Mouse (Mus musculus) liver, embryonic 15.5 days (tissue): ENCODE measurements around the gene Pik3c2b. TPM values are rescaled to one million over a fixed set of nuclear protein-coding genes. Genes with fewer than 3 reads are reported as not detected.

Source experiments
- ATAC-seq: fragments of 200-750 bp; cut with Nextera tagmentation; 2 replicates; pipeline ENCODE4 v1.8.0; 2017; ENCODE audit warnings: moderate number of reproducible peaks, mild to moderate bottlenecking, moderate library complexity; ENCODE audit not compliant: insufficient read depth
- H3K27ac ChIP-seq: fragments of 300-500 bp; sonication (generic); replicated peaks from 2 replicates; pipeline ENCODE4 v1.5.1; 2015; ENCODE audit warnings: mild to moderate bottlenecking, inconsistent platforms
- H3K27me3 ChIP-seq: fragments of 300-500 bp; sonication (generic); 2 replicates; pipeline ENCODE4 v1.6.1; 2015; ENCODE audit warnings: mild to moderate bottlenecking, inconsistent platforms
- H3K36me3 ChIP-seq: fragments of 300-500 bp; sonication (generic); replicated peaks from 2 replicates; pipeline ENCODE4 v1.6.1; 2015; ENCODE audit warnings: moderate library complexity, mild to moderate bottlenecking, inconsistent platforms
- H3K4me1 ChIP-seq: fragments of 300-500 bp; sonication (generic); replicated peaks from 2 replicates; pipeline ENCODE4 v1.6.1; 2015; ENCODE audit warnings: inconsistent platforms
- H3K4me2 ChIP-seq: fragments of 300-500 bp; sonication (generic); 2 replicates; pipeline ENCODE4 v1.6.1; 2015; ENCODE audit warnings: moderate library complexity, mild to moderate bottlenecking, inconsistent platforms
- H3K4me3 ChIP-seq: fragments of 300-500 bp; sonication (generic); replicated peaks from 2 replicates; pipeline ENCODE4 v1.5.1; 2015; ENCODE audit warnings: mild to moderate bottlenecking, inconsistent platforms
- H3K9ac ChIP-seq: fragments of 300-500 bp; sonication (generic); 2 replicates; pipeline ENCODE4 v1.6.1; 2015; ENCODE audit warnings: moderate library complexity, mild to moderate bottlenecking, inconsistent platforms
- H3K9me3 ChIP-seq: fragments of 300-500 bp; sonication (generic); replicated peaks from 2 replicates; pipeline ENCODE4 v1.6.1; 2016; ENCODE audit warnings: inconsistent platforms
- WGBS: fragments of 180-500 bp; shearing (Covaris S2); methylation state at CpG from one replicate; pipeline ENCODE4 v1.1.7; 2015; ENCODE audit warnings: mixed read lengths; ENCODE audit not compliant: insufficient replicate concordance; 5-methylcytosine and 5-hydroxymethylcytosine counted together
- polyA plus RNA-seq: library from polyadenylated mRNA; unstranded; fragments of >200 nt; fragmentation: Nextera tagmentation; extraction: Ambion mirVana; gene quantifications from 2 replicates; pipeline ENCODE4 v1.2.1, GENCODE M21; 2015

Gene Pik3c2b
- polyA plus RNA-seq, 1 experiment from 2014 or later, result 0.77 TPM

DNA sequence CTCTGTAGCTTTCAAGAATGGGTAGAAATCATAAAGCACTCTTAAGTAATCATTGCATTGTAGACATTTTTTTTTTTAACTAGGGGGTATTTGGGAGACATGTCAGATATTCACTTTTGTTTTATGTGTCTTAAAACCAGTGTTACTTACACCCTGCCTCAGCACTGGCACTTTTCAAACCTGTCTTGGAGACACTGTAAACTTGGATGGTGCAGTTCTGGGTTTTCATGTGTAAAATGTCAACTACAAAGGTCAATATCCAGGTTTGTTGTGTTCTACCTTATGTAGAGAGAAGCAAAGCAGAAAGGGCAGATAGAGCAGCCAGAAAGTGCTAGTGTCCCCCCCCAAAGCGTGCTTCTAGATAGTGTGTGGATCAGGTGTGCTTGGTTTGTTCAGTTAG lies 92.9 kb downstream of the Pik3c2b start:
- H3K27ac ChIP-seq, result no peak overlapping the region
- 90% methylated on average over 1 of the region's 1 CpGs for WGBS
- peaks cover 91% of the 10 kb centered on the region for H3K36me3 ChIP-seq

DNA sequence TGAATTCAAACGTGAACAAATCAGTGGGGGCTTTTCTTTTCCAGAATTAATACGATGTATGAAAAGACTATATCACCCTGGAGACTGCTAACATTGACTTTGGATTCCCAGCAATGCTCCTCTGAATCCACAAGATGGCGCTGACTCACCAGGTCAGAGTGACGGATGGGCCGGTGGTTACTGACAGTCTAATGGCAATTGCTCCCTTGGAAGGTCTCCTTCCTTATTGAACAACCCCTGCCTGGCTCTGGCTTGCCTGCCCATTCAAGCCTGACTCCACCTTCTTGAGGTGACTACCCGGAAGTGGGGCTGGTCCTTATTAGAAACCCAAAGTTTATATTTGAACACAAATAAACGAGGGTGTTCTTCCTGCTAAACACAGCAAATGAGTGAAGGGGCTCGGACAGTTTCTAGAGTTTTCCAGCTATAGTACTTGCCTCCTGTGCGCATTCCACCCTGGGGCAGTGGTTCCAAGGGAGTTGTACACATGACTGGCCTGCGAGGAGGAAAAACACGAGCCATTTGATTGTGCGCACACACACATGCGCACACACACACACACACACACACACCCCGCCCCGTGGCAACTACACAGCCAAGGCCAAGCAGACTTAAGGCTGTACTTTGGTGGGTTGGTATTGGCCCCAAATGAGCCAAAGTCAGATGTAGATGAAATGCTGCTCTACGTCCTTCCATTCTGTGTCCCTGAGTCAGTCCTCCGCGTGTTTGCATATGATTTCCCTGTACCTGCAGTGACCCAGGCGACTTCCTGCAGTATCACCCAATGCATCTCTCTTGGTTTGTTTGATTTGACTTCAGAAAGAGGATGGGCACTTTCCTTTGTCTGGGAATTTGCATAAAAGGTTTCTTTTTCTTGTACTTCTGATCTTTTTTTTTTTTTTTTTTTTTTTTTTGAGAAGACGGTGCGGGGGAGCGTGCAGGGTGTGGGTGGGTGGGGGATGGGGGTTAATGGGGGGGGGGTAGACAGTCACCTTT lies 100.8 kb downstream of the Pik3c2b start:
- ATAC-seq, result no peak
- H3K4me3 ChIP-seq, result no peak overlapping the region
- no peak overlapping the region for H3K9ac ChIP-seq
- no peaks in the 10 kb centered on the region for H3K27me3 ChIP-seq
- no peaks in the 10 kb centered on the region for H3K9me3 ChIP-seq
- no peak overlapping the region for H3K27ac ChIP-seq
- H3K4me2 ChIP-seq, result no peak overlapping the region
- H3K4me1 ChIP-seq, result no peaks in the 10 kb centered on the region
- WGBS, result 56% methylated on average over 22 of the region's 22 CpGs
- H3K36me3 ChIP-seq, result peaks cover 16% of the 10 kb centered on the region

More for the DNA sequence above, 92.9 kb downstream of the Pik3c2b start:
- H3K9me3 ChIP-seq, result no peaks in the 10 kb centered on the region
- no peak overlapping the region for H3K4me3 ChIP-seq
- no peaks in the 10 kb centered on the region for H3K27me3 ChIP-seq
- H3K9ac ChIP-seq, result no peak overlapping the region
- H3K4me1 ChIP-seq, result peaks cover 38% of the 10 kb centered on the region
- no peak for ATAC-seq
- no peak overlapping the region for H3K4me2 ChIP-seq

DNA sequence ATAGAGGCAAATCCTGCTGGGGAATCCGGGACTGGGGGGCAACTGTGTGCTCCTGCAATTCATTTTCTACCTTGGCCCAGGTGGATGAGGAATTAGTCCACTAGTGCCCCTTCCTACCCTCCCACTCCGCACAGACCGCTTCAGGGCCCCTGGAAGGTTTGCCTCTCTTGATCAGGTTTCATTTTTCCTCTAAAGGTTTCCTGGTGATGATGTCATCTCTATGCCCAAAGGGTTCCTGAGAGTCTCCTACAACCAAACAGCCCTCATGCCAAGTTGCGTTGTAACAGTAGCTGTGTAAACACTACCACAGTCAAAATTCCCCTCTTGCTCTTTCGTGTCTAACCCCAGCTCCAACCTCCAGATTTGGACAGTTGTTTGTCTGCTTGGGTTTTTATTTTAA lies 101.9 kb downstream of the Pik3c2b start:
- H3K27me3 ChIP-seq, result no peaks in the 10 kb centered on the region
- WGBS, result 75% methylated on average over 5 of the region's 5 CpGs
- H3K4me1 ChIP-seq, result no peaks in the 10 kb centered on the region
- H3K4me3 ChIP-seq, result no peak overlapping the region
- no peak for ATAC-seq
- H3K9me3 ChIP-seq, result no peaks in the 10 kb centered on the region
- no peak overlapping the region for H3K27ac ChIP-seq
- no peak overlapping the region for H3K9ac ChIP-seq
- H3K4me2 ChIP-seq, result no peak overlapping the region
- peaks cover 6% of the 10 kb centered on the region for H3K36me3 ChIP-seq

DNA sequence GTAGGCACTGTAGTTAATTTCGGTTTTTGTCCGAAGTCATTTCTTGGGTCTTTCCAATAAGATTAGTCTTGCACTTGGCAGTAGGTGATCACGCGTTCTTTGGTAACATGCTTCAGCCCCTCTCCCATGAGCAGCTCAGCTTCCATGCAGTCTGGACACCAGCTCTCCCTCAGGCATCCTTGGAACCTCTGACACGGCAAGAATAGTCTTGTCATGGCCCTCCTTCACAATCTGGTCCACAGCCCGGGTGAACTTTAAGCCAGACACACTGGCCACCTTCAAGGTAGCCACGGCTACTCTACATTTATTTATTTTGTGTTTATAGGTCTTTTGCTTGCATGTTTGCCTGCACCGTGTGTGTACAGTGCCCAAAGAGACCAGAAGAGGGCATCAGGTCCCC lies 102.7 kb downstream of the Pik3c2b start:
- Histone ChIP-seq H3K36me3 (no peaks in the 10 kb centered on the region), H3K9me3 (no peaks in the 10 kb centered on the region), H3K27me3 (no peaks in the 10 kb centered on the region), H3K27ac (no peak overlapping the region), H3K4me1 (no peaks in the 10 kb centered on the region), H3K4me3 (no peak overlapping the region), H3K4me2 (no peak overlapping the region), H3K9ac (no peak overlapping the region)
- no peak for ATAC-seq
- 74% methylated on average over 8 of the region's 8 CpGs for WGBS

DNA sequence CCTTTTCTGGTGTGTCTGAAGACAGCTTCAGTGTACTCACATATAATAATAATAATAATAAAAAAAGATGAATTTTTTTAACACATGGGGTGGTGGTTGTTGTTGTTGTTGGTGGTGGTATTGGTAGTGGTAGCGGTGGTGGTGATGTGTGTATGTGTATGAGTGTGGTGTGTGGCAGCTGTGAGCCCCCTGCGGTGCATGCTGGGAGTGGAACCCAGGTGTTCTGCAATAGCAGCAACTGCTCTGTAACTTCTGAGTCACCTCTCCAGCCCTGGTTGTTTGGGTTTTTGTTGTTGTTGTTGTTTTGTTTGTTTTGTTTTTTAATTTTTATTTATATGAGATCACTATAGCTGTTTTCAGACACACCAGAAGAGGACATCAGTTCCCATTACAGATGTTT lies 105.1 kb downstream of the Pik3c2b start:
- no peak overlapping the region for H3K4me3 ChIP-seq

DNA sequence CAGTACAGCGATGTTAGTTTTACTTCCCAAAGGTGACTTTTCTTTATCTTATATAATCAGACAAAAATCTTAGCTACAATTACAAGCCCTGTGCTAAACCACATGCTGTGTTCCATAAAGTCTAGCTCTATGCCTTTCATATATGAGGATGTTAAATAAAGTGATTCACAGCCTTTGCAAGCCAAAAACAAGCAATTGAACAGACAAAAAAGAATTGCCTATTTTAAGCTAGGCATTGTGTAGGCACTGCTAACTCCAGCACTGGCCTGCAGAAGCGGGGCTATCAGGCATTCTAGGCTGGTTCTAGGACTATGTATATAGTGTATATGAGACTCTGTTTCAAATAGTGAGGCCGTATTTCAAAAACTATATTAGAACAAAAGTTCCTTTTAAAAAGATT lies 106.7 kb downstream of the Pik3c2b start:
- no peak overlapping the region for H3K27ac ChIP-seq
- no peaks in the 10 kb centered on the region for H3K9me3 ChIP-seq
- H3K36me3 ChIP-seq, result no peaks in the 10 kb centered on the region
- H3K27me3 ChIP-seq, result peaks cover 1% of the 10 kb centered on the region; the same call in 1 of the 2 replicates
- H3K9ac ChIP-seq, result no peak overlapping the region
- WGBS, result 76% methylated on average over 3 of the region's 3 CpGs
- H3K4me3 ChIP-seq, result no peak overlapping the region
- no peak overlapping the region for H3K4me2 ChIP-seq
- no peaks in the 10 kb centered on the region for H3K4me1 ChIP-seq
- ATAC-seq, result no peak

More for the DNA sequence above, 105.1 kb downstream of the Pik3c2b start:
- no peak overlapping the region for H3K4me2 ChIP-seq
- no peak for ATAC-seq
- H3K9ac ChIP-seq, result no peak overlapping the region
- no peak overlapping the region for H3K27ac ChIP-seq
- H3K4me1 ChIP-seq, result no peaks in the 10 kb centered on the region
- no peaks in the 10 kb centered on the region for H3K27me3 ChIP-seq
- no peaks in the 10 kb centered on the region for H3K36me3 ChIP-seq
- H3K9me3 ChIP-seq, result no peaks in the 10 kb centered on the region
- 74% methylated on average over 2 of the region's 2 CpGs for WGBS

DNA sequence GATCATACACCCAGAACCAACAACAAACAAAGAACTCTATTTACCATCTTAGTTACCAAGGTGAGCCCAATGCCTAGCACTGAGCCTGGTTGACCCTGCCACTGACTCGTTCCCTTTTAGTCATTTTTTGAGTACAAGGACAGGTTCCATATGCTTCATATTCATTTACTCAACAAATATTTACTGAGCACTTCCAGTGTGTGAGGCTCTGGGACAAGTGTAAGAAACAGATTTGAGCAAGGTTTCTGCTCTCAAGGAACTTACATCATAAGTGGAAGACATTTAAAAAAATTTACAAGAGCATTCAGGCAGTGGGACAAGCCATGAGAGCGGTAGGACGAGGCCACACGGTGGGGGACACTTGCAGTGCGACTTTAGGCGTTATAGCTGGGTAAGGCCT lies 109.8 kb downstream of the Pik3c2b start:
- Histone ChIP-seq H3K36me3 (no peaks in the 10 kb centered on the region), H3K9me3 (no peaks in the 10 kb centered on the region), H3K27me3 (peaks cover 27% of the 10 kb centered on the region), H3K9ac (no peak overlapping the region), H3K4me2 (no peak overlapping the region), H3K4me1 (no peaks in the 10 kb centered on the region), H3K4me3 (no peak overlapping the region), H3K27ac (no peak overlapping the region)
- WGBS, result 68% methylated on average over 6 of the region's 6 CpGs
- ATAC-seq, result no peak

Other genes with a start within 250 kb of the Pik3c2b start
- 0.17 and 0.23 TPM in 2 replicates for gene Lrrn2, start 165.4 kb upstream of the Pik3c2b start, polyA plus RNA-seq
- gene Mdm4, start 15.1 kb upstream of the Pik3c2b start, polyA plus RNA-seq, result 14.1 and 15.7 TPM in 2 replicates
- 39.1 and 45.5 TPM in 2 replicates for gene Ppp1r15b, start 85.5 kb downstream of the Pik3c2b start, polyA plus RNA-seq
- gene Plekha6, start 118.5 kb downstream of the Pik3c2b start, polyA plus RNA-seq, result 2.2 and 2.5 TPM in 2 replicates